Mouse (Mus musculus): Measurements from ENCODE around the gene Capn13. TPM values are rescaled to one million over a fixed set of nuclear protein-coding genes. Genes with fewer than 3 reads are reported as not detected.

The Capn13 gene
- polyA plus RNA-seq, 1 experiment = 7.6 TPM

- 74% methylated on average over 5 of the region's 5 CpGs for WGBS
- DNase-seq (ENCODE audit: low read depth, low spot score) = no peak
Measured at GRCm38 (mm10) chr17:73361054-73361453, 39.6 kb downstream of the Capn13 start.

GRCm38 (mm10) chr17:73343632-73344390 lies 56.9 kb downstream of the Capn13 start:
- no peak for DNase-seq (ENCODE audit: low read depth, low spot score)
- 78% methylated on average over 6 of the region's 6 CpGs for WGBS

DNA sequence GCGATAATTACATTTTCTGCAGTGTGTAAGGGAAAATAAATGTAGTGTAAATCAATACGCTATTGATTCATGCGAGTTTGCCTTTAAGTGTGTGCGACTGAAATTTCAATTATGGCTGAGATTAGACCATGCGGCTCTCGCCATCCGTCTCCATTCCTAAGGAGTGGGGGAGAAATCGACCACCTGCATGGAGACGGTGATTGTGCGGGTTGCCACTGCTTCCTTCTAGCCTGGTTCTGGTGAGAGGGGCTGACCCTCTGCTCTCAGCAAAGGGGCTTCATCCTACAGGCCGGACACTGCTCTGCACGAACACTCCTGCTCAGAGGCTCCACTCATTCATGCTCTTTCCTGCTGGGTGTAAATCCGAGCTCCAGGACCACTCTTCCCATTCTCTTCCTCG lies 58.0 kb downstream of the Capn13 start:
- WGBS = 88% methylated on average over 14 of the region's 14 CpGs
- DNase-seq (ENCODE audit: low read depth, low spot score) = no peak

DNA sequence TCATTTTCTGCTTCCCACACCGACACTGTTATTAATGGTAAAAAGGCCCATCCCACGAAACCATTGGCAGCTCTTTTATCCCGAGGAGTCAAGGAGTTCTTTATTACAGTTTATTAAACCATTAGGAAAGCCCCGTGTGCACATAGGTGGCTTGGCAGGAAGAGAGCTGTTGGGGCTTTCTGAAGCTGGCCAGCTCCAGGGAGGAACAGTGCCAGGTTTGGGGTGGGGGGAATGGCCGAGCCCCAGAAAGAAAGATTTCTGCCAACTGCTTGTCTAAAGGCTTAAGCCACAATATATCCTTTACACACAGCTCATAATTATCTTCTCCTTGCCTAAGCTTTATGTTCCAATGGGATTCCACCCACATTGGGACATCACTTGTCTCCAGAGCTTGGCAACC lies 71.6 kb downstream of the Capn13 start:
- WGBS = 58% methylated on average over 5 of the region's 5 CpGs
- no peak for DNase-seq (ENCODE audit: low read depth, low spot score)

DNA sequence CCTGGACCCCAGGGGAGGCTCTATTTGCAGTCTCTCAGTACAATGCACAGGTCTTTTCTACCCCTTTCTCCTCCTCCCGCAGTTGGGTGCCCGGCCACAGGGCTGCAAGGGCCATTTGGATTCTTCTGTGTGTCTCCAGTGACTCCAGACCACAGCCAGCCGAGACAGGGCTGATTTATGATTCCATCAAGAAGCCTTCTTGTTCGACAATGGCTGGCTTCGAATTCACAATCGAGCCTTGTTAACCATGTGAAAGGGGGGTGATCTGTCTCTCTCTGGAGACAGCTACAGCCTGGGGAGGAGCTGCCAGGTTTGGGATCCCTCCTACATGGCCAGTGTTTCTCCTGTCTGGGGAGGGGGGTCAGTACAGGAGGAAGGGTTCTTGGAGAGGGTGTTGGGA lies 75.4 kb downstream of the Capn13 start:
- no peak for DNase-seq (ENCODE audit: low read depth, low spot score)
- WGBS = 28% methylated on average over 6 of the region's 6 CpGs

- WGBS = 77% methylated on average over 6 of the region's 6 CpGs
- DNase-seq (ENCODE audit: low read depth, low spot score) = no peak
Measured at GRCm38 (mm10) chr17:73324732-73325131, 75.9 kb downstream of the Capn13 start.

- 68% methylated on average over 3 of the region's 3 CpGs for WGBS
- DNase-seq (ENCODE audit: low read depth, low spot score) = no peak
Measured at GRCm38 (mm10) chr17:73323981-73324380, 76.7 kb downstream of the Capn13 start.

- 89% methylated on average over 13 of the region's 13 CpGs for WGBS
- DNase-seq (ENCODE audit: low read depth, low spot score) = no peak
Measured at GRCm38 (mm10) chr17:73314786-73315185, 85.9 kb downstream of the Capn13 start.

GRCm38 (mm10) chr17:73311491-73311890 lies 89.2 kb downstream of the Capn13 start:
- 91% methylated on average over 5 of the region's 5 CpGs for whole genome bisulfite sequencing
- no peak for DNase-seq (ENCODE audit: low read depth, low spot score)

- no peak for DNase-seq (ENCODE audit: low read depth, low spot score)
- 76% methylated on average over 4 of the region's 4 CpGs for WGBS
Measured at GRCm38 (mm10) chr17:73308691-73309090, 92.0 kb downstream of the Capn13 start.

- WGBS = 59% methylated on average over 7 of the region's 7 CpGs
- DNase-seq (ENCODE audit: low read depth, low spot score) = no peak
Measured at GRCm38 (mm10) chr17:73306626-73307025, 94.0 kb downstream of the Capn13 start.

DNA sequence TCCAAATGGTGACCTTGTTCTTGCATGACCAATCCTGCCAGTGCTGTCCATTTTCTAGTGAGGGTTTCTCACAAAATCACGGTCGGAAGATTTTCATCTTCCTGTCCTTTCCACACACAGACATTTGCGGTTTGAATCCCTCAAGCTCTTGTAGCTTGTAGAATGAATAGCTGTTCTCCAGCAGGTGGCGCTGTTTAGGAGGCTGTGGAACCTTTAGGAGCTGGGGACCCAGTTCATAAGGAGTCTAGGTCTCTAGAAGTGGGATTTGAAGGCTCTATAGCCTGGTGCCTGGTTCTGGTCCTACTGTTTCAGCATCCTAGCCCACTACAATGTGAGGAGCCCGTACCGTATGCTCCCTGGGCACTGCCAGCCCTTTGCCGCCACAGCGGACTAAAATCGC lies 95.0 kb downstream of the Capn13 start:
- whole genome bisulfite sequencing = 53% methylated on average over 9 of the region's 9 CpGs
- DNase-seq (ENCODE audit: low read depth, low spot score) = peak; percentile 37

- no peak for DNase-seq (ENCODE audit: low read depth, low spot score)
- 57% methylated on average over 19 of the region's 19 CpGs for WGBS
Measured at GRCm38 (mm10) chr17:73304086-73304812, 96.4 kb downstream of the Capn13 start.

DNA sequence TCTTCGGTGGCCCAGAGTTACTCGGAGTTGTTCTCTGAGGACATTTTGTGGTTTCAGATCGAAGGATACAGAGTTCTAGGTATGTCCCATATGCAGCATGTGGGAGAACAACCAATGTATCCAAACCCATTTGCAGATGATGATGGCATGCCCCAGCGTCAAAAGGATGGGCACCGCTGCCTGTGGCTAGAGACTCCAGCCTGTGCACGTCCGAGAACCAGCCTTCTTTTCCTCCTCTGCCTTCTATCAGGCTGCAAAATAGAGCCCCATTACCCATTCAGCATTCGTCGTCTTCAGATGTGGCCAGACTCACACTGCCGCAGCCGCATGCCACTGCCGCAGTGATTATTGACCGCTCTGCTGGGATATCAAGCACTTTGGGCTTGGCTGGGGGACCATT lies 97.0 kb downstream of the Capn13 start:
- no peak for DNase-seq (ENCODE audit: low read depth, low spot score)
- WGBS = 74% methylated on average over 13 of the region's 13 CpGs

DNA sequence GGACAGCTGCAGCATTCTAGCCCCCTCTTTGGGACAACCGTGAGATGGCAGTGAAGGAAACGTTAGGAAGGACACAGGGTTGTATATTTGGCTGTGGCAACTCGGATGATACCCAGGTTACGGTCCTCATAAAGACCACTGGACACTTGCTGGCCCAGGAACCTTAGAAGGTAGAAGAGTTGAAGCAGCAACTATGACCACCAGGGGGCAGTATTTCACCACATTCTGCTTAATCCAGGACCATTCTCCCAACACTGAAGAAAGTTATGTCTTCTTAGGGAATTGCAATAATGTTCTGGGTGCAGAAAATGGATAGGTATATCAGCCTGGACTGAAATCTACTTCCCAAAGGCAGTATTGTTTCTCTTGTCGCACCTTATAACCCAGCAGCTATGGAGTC lies 97.4 kb downstream of the Capn13 start:
- DNase-seq (ENCODE audit: low read depth, low spot score) = peak; percentile 42
- 23% methylated on average over 5 of the region's 5 CpGs for WGBS

GRCm38 (mm10) chr17:73302104-73302503 lies 98.6 kb downstream of the Capn13 start:
- WGBS = 4% methylated on average over 10 of the region's 10 CpGs
- peak; percentile 63 for DNase-seq (ENCODE audit: low read depth, low spot score)

GRCm38 (mm10) chr17:73301258-73302050 lies 99.2 kb downstream of the Capn13 start:
- 11% methylated on average over 15 of the region's 15 CpGs for WGBS
- peak; percentile 47 for DNase-seq (ENCODE audit: low read depth, low spot score)

GRCm38 (mm10) chr17:73300147-73300880 lies 100.4 kb downstream of the Capn13 start:
- 72% methylated on average over 7 of the region's 7 CpGs for WGBS
- DNase-seq (ENCODE audit: low read depth, low spot score) = no peak

DNA sequence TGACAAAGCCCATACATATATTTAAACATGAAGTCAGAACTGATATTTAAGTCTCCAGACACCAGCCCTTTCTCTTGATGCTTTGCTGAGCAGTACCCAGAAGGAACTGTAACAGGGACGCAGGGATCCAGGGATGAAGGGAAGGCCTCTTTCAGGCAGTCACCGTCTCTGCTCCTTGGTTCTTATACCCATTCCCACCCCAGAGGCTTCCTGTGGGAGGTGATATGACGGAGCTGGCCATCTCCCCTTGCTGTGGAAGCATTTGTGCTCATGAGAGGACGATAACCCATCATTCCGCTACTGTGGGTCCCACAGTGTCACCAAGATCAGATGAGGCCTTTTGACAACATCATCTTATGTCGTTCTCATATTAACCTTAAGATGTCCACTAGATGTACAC lies 101.7 kb downstream of the Capn13 start:
- 92% methylated on average over 6 of the region's 6 CpGs for WGBS
- no peak for DNase-seq (ENCODE audit: low read depth, low spot score)

- DNase-seq (ENCODE audit: low read depth, low spot score) = peak; percentile 28
- 34% methylated on average over 4 of the region's 4 CpGs for WGBS
Measured at GRCm38 (mm10) chr17:73296855-73297254, 103.8 kb downstream of the Capn13 start.

Measured in large intestine, adult 2 months (tissue).